Mouse (Mus musculus): ENCODE measurements around the gene Myl6b.

Myl6b gene

DNA sequence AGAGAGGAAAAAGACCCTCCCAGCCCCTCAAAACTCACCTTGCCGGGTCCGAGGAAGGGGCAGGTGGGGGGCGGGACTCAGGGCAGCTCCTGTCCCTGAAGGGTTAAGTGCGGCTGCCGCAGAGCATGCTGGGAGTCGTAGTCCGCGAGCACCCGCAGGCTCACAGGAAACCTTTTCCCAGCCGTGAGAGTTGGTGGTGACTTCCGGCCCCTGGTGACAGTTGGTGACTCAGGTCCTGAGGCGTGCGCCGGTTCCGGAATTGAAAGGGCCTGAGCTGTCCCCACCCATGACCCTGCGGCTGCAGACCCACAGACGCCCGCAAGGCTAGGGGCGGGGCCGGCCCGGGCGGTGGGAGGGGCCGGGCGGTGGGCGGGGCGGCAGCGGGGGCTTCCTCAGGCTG, at the start of gene Myl6b:
TSS of gene Myl6b (minus strand) at position 96 of the 400 bp plus-strand sequence.
- peak; percentile 96 to 97 for DNase-seq

DNA sequence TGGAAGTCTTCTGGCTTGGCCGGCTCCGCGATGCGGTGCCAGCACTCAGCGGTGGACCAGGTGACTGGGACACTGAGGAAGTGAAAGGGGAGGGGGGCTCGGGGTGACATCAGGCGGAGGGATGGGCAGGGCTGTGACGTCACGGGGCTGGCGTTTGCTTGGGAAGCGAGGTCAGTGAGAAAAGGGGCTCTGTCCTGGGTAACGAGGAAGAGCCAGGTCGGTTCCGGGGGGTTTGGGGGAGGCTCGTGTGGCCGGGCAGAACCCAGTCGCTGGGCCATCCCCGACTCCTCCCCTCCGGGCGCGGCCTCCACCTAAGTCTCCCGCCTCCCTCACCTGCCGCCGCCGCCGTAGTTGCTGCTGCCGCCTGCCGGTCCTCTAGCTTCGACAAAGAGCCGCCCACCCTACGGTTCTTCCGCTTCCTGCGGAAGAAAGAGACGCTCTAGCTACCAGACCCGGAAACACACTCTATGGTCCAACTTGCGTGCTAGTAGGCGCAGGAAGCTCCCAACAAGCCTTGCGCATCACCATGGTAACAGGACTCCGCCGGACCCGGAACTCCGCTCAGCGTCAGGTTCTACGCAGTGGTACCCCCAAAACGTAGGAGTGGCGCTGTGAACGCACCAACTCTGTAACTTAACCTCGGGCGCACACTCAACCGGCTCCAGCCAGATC, 49.0 kb upstream of the Myl6b start, which contains the start of gene Zc3h10:
TSS of gene Zc3h10 (minus strand) at position 414 of the 672 bp plus-strand sequence.
- DNase-seq, result peak; percentile 92 to 97

DNA sequence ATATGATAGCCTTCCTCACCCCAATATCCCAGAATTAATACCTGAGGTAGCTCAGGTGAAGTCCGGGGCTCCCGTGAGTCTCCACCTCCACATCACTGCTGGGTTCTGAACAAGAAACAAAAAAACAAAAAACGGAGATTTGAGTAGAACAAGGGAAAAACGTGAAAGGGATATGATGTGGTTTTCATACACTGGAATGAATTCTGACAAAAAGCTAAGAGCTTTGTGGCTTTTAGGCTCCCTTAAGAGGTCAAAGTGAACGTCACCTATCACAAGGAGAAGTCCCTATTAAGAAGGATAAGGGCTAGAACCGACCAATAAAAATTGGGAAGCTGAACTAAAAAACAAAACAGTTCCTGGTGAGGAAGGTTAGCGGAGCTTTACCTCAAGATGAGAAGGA, 48.3 kb upstream of the Myl6b start:
- no peak for DNase-seq

DNA sequence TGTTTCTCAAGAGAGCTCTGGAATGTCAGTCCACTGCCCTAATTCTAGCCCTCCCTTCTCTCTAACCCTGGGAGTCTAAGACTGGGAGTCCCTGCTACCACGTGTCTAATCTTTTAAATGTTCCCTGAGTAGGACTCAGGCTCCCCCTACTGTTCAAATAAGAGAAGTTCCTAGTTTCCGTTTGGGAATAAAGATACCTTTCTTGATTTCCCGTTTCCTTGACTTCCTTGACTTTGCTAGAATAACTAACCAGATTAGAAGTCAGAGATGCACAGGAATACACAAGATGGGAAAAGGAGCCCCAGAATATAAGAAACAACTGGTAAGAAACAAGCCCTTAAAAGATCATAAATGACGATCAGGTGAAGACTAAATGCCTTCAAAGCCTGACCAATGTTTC, 47.9 kb upstream of the Myl6b start:
- peak in 1 of 2 experiments; percentile 21 for DNase-seq

DNA sequence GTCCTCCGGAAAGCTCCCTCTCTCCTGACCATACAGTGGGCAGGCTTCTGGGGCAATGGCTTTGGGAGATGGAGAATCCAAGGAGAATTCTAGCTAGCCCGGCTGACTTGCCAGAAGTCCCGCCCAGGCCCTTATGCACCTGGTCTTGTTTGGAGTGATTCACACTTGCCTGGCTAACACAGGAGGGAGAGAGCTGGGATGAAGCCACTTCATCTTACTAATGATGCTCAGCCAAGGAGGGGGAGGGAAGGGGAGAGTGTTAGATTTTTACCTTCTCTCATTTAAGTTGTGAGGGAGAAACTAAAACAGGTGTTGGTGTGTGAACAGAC, 47.0 kb upstream of the Myl6b start:
- no peak for DNase-seq

DNA sequence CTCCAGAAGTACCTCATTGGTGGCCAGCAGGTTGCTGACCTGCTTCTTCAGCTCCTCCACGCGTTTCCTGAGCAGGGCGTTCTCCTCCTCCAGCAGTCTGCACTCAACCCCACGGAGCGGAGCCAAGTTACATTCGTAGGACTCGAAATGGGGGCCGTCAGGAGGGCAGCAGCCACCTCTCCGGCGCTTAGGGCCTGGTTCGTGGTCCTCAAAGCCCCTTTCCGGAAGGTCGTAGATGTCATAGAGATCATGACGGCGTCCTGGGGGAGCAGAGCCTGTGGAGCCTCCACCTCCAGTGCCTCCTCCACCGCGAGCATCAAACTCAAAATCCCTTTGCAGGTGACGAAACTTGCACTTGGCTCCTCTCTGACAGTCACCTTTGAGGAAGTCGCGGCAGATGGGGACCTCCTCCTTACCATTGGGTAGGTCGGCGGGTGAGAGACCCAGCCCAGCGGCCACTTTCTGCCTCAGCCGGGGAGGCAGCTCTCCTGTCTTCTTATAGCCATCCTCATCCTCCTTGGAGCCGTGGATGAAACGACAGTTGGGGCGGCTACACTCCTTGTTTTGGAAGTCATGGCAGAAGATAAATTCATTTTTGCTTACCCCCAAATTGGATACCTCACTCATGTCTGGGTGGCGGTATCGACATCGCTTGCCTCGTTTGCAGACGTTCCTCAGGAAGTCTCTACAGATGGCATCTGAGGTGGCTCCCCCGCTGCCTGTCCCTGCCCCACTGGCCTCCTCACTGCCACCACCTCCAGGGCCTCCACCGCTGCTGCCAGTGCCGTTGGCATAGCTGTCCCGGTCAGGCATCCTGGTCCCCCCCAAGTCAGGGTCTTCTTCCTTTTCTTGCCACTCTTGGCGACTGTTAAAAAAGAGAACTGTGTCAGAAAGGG, 46.4 kb upstream of the Myl6b start:
- DNase-seq, result no peak

DNA sequence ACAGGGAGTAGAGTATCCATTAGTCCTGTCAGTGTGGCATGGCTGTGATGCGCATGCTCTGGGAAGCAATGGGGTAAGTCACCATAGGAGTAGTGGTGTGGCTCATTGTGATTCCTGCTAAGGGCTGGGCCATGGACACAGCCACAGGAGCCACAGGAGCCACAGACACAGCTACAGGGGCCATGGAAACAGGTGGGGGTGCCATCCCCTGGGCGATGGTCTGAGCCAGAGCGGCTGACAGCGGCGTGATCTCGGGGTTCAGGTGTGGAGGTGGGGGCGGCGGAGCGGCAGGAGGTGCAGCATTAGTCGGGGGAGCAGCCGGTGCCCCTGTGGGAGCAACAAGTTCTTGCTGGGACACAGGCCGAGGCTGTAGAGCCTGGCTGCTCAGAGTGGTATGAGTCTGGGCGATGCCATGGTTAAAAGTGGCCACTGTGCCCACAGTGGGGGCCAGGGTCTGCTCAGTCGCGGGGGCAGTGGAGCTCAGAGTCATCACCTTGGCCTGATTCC, 45.7 kb upstream of the Myl6b start:
- no peak for DNase-seq

DNA sequence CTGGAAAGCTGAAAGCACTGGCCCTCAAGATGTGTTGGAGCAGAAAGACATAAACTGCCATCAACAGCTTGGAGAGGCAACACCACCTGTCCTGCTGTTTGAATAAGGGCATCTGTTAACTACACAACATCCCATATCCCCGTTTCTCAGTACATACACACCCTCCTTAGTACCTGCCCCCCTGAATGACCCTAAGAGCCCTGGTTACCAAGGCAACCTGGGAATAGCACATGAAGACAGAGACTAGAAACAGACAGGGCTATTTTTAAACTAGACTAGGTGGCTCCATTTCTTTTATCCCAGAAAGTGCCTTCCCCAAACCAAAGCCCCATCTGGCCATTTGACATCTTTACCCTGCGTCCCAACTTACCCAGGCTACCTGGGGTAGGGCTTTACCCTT, 44.6 kb upstream of the Myl6b start:
- DNase-seq, result no peak

DNA sequence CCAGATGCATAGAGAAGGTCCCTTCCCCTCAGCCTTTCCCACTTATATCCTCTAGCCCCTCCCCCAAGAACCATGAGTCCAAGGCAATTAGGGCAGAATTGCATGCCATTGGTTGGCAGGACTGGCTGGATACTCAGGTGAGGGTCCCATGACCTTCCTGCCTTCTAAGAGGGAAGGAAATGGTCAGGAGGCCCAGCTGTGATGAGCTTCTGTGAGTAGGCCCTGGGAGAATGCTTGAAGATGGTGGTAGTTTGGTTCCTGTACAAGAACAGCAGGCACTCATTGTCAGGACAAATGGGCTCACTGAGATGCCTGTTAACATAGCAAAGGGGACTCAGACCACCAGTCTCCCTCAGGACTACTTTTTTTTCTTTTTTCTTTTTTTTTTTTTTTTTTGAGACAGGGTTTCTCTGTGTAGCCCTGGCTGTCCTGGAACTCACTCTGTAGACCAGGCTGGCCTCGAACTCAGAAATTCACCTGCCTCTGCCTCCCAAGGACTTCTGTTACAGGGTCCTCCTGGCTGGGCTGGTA, 39.9 kb upstream of the Myl6b start:
- no peak for DNase-seq

DNA sequence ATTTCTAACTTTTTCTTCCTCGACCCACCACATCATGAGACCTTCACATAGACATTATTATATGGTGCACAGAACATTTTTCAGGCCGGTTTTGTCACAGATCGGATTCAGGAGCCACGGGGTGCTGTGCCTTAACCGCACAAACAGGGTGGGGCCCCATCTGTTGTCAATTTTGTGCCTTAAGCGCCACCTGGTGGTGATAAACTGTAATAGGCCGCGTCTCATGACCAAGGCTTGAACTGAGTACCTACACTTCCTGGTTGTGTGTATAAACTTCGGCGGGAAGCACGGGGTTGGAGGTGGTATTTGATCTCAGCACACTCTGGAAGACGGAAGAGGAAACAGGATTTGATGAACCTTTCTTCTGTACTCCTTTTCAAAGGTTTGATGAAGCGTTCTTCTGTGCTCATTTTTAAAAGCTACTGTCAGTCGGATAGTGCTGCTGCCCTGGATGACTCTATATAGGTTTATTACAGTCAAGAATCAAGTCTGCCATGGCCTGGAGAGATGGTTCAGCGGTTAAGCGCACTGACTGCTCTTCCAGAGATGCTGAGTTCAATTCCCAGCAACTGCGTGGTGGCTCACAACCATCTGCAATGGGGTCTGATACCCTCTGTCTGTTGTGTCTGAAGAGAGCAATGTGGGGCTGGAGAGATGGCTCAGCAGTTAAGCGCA, 37.9 kb upstream of the Myl6b start:
- peak; percentile 88 to 91 for DNase-seq

DNA sequence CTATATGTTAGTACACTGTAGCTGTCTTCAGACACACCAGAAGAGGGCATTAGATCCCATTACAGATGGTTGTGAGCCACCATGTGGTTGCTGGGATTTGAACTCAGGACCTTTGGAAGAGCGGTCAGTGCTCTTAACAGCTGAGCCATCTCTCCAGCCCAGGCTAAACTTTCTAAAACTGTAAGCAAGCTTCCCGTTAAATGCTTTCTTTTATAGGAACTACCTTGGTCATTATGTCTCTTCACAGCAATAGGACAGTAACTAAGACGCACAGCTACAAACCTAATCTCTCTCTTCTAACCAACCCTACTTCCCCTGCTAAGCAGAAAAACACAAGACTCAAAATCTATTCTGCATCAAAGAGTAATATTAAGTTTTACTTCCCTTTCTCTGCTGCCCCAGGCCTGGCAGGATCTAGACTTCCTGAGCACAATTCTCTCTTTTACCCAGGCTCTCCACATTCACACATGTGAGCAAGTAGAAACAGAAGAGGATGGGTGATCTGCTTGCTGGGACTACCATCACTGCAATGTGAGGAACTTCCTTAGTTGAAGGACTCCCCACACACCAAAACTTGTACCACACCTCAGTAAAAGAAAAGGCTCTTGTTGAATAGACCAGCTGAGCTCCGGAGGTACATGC, 37.3 kb upstream of the Myl6b start:
- DNase-seq, result no peak

DNA sequence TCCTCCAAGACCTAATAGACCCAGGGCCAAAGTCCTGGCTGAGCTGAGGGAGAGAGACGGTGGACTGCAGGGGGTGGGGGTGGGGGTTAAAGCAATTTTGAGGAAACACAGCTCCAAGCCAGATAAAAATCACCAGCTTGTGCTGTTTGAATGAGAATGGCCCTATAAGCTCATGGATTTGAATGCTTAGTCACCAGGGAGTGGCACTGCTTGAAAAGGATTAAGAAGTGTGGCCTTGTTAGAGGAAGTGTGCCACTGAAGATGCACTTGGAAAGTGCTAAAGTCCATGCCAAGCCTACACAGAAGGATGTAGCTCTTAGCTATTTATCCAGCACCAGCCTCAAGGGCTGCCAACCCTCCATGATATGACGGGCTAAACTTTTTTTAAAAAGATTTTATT, 36.7 kb upstream of the Myl6b start:
- DNase-seq, result no peak

DNA sequence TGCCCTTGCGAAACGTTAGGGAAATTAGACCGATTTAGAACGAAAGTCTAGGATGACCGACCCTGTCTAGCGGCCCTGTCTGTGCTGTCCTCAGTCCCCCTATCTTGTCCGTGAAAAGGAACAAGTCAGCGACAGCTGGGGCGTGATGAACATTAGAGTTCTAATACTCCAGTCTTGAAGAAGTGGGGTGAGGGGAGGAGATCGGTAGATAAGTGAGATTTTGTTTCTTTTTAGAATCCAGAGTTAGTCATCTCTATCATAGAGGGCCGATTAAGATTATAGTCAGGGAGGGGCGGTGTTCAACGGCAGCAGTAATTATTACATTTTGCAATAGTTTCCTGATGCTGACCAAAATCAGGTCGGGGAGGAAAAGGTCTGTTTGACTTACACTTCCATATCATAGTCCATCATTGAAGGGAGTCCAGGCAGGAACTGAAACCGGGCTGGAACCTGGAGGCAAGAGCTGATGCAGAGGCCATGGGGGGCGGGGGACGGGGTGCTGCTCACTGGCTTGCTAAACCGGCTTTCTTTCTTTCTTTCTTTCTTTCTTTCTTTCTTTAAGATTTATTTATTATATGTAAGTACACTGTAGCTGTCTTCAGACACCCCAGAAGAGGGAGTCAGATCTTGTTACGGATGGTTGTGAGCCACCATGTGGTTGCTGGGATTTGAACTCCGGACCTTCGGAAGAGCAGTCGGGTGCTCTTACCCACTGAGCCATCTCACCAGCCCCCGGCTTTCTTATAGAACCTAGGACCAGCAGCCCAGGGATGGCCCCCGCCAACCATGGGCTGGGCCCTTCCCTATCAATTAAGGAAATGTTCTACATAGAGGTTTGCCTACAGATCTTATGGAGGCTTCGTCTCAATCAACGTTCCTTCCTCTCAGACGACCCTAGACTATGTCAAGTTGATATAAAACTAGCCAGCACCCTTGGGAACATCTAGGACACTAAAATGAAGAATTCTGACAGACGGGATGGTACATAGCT, 28.2 kb upstream of the Myl6b start:
- no peak for DNase-seq

DNA sequence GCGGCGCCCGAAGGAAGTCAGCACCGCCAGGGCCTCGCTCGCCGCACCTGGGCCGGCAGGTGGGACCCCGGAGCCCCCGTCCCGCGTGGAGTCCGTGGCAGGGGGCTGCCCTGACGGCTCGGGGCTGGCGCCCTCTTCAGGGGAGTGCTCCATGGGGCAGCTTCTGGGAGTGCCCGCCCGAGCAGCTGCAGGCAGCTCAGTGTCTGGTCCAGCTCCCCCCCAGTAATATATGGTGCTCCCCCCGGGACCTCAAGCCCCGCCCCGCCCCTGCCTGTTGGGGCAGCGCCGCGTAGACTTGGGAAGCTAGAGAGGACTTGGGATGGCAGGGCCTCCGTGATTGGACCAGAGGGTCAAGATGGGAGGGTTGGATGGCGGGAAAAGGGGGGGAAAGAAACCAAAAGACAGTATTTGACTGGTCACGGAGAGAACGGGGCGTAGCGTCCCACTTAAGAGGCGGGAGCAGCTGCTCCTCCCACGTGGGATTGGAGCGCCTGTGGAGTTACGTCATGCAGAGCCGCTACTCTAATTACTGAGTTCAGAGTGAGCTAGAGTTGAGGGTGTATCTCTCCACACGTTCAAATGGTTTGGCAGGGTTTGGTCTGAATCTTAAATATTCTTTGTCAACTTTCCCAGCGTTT, 27.3 kb upstream of the Myl6b start, which contains the start of gene Esyt1:
TSS of gene Esyt1 (minus strand) at position 201 of the 638 bp plus-strand sequence.
- DNase-seq, result peak; percentile 90 to 98

DNA sequence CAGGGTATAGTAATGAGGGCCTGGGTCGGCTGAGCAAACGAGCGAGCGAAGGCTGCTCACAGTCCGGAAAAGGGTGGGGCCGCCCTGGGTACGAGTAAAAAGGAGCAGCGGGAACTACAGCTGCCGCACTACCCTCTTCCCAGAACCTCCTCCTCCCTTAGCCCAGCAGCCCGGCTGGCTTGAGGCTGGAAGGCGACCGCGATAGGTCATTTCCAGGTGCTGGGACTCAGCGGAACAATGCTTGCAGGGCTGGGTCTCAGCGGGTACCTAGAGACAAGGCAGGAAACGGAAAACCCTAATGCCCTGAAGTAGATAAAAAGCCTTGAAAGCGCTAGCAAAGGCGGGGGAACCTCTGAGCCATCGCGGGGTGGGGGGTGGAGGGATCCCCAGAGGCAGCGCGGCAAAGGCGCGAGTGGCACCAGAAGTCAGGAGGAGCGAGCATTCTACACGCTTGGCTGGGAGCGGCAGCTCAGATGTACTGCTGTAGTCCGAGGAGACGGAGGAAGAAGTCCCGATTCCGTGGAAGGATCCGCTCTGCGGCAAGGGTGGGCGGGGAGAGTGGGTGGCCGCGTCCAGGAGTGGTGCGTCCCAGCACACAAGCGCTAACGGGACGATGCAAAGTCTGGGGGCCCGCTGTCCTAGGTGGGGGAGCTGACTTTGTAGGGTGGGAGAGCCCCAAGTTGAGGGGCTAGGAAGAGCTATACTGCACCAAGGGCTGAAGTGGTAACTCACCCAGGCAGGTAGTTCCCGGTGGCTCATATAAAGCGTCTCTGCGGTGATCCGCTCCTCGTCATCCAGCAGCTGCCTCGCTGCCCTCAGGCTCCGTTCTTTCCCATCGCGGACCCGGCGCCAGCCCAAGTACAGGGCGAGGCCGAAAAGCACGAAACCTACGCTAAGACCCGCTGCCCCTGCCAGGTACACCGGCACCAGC, 26.5 kb upstream of the Myl6b start:
- DNase-seq, result peak; percentile 48 to 59

DNA sequence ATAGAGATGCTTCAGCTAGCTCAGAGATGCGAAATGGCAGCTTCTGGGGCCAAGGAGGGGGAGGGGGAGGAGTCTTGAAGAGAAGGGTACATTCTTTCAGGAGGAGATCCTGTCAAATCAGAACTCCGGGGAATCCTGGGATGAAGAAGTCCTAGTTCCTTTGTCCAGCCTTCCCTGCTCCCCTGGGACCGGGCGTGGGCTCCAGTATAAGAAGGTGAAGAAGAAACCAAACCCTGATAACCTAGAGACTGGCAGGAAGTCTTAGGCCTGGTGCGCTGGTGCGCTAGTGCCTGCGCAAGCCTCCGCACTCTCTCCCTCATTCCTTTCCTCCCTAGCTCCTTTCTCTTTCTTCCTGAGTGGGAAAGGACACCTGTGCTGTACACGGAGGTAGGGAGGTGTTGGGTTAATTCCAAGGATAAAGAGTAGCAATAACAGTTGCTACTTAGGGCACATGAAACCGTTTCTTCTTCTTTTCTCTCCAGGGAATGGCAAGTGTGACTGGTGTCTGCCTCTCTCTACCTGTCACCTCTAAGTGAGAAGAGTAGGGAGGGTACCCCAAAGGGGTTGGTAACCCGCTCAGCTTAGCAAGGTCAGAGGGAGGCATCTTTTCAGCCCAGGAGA, 25.7 kb upstream of the Myl6b start:
- peak in 1 of 2 experiments; percentile 24 for DNase-seq

DNA sequence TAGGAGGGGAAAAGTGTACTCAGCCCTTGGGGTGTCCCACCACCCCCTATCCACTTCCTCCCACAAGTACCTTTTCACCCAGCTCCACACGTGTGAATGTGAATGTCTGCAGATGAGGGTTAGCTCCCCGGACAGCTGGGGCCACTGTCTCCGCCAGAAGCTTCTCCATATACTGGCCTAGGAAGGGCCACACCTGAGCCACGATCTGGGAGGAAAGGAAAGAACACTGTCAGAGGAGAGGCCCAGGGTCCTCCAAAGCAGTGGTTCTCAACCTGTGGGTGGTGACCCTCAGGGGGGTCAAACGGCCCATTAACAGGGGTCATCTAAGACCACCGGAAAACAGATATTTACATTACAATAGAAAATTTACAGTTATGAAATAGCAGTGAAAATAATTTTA, 23.9 kb upstream of the Myl6b start:
- DNase-seq, result no peak

DNA sequence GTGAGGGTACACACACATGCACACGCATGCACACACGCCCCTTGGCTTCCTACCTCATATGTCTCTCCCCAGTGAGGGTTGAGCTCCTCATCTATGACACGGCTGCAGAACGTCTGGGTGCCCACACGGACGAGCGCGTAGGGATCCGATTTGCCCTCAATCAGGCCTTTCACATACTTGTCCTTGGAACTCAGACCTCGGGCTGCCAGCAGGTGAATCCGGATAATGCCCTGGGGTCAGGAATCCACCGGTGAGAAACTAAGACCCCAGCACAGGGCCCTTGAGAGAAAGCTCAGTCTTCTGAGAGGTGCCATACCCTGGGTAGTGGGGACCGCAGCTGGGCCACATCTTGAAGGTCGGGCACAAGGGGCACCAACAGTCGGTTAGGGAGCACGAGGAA, 22.1 kb upstream of the Myl6b start:
- no peak for DNase-seq

DNA sequence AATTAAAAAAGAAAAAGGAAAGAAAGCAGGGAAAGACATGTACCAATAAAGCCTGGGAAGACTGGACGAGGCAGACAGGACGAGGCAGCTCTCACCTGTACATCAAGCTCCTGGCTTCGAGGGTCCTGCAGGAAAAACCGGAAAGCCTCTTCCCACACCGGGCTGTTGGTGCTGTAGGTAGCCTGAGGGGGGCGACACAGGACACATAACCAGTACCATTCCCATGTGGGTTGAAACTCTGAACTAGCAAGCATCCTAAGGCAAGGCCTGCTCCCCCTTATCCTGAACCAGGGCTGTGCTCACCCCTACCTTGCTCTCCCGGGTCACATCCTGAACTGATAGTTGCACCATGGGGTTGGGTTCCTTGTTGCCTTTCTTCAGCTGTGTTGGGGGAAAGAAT, 20.3 kb upstream of the Myl6b start:
- DNase-seq, result peak; percentile 51 to 68
